Mouse (Mus musculus): ENCODE data around the gene Nr4a1. TPM values are rescaled to one million over a fixed set of nuclear protein-coding genes. Genes with fewer than 3 reads are reported as not detected.

Gene Nr4a1
- polyA plus RNA-seq, 1 experiment from 2014 or later: 2.9 TPM

DNA sequence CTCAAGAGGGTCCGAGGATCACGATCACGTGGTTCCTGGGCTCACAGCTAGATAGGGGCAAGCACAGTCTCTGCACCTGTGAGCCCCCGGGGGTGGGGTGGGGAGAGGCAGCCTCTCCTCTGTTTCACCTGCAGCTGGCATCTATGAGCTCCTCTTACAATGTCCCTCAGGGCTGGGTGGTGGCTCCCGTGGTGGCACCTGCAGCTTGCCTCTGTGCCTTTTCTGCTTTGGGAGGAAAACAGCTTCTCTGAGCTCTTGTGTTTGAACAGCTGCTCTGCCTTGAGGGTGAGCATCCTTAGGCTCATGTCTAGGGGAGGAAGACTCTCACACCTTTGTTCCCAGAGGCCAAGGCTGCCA lies 18.7 kb upstream of the Nr4a1 start:
- H3K27ac ChIP-seq: peak overlapping the region; percentile 19; the same call in 1 of the 2 replicates
- H3K27me3 ChIP-seq: peaks cover 30% of the 10 kb centered on the region; the same call in 1 of the 2 replicates
- 44% methylated on average over 5 of the region's 5 CpGs for WGBS

DNA sequence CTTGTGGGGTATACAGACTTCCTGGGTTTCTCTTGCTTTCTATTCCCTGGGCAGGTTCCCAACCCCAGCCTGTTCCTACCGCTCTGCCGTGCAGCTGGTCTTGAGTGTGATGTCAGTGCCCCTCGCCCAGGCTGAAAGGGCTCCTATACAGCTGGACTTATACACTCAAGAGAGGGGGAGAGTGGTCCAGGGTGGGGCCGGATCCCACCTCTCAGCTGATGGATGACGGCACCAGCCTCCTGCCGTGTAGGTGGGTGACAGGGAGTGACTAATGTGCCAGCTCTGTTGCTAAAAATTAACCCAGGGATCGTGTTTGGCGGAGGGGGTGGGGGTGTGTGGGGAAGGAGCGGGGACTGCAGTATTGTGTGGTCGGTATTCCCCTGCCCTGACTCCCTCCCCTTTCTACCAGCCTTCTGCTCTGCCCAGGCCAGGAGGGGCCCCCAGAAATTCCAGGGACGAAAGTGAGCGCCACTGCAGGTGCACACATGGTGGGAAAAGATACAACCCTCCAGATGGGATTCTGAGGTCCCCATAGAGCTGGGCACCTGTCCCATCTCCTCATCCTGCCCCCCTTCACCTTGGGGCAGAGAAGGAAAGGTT lies 18.2 kb upstream of the Nr4a1 start:
- H3K27ac ChIP-seq: no peak overlapping the region
- peaks cover 10% of the 10 kb centered on the region for H3K36me3 ChIP-seq (replicated peaks)
- H3K4me1 ChIP-seq: peaks cover 22% of the 10 kb centered on the region
- H3K27me3 ChIP-seq: peaks cover 30% of the 10 kb centered on the region; the same call in 1 of the 2 replicates
- 0 out of 2 replicates have a peak overlapping the region, but pooled peaks have one; percentile 17 for H3K9ac ChIP-seq
- H3K9me3 ChIP-seq: no peaks in the 10 kb centered on the region
- no peak for ATAC-seq (ENCODE audit: low FRiP score)
- H3K4me2 ChIP-seq: no peak overlapping the region
- 52% methylated on average over 12 of the region's 12 CpGs for WGBS
- H3K4me3 ChIP-seq (replicated peaks): no peak overlapping the region

More for the DNA sequence above, 18.7 kb upstream of the Nr4a1 start:
- peaks cover 15% of the 10 kb centered on the region for H3K36me3 ChIP-seq (replicated peaks)
- H3K9ac ChIP-seq: no peak overlapping the region
- no peak overlapping the region for H3K4me2 ChIP-seq
- no peaks in the 10 kb centered on the region for H3K9me3 ChIP-seq
- ATAC-seq (ENCODE audit: low FRiP score): no peak
- H3K4me1 ChIP-seq: peaks cover 21% of the 10 kb centered on the region
- H3K4me3 ChIP-seq (replicated peaks): no peak overlapping the region

DNA sequence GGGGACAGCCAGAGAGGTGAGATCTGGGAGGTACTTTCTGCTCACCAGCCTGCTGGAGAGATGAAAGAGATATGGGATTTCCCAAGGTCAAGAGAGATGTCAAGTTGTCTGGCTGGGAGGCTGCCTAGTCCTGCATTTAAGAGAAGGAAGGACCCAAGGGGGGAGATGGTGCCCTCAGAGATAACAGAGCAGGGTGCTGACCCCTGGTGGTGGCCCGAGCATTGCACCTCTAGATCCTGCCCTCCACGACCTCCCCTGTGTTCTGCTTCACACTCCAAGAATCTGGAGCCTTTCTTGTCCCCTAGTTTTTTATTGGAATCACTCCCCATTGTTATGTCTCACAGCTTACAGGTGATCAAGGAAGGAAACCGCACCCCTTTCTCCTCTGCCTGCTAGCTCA lies 17.2 kb upstream of the Nr4a1 start:
- Histone ChIP-seq H3K9me3 (no peaks in the 10 kb centered on the region), H3K4me1 (peaks cover 24% of the 10 kb centered on the region), H3K4me3 (replicated peaks) (no peak overlapping the region), H3K36me3 (replicated peaks) (no peaks in the 10 kb centered on the region; the same call in 1 of the 2 replicates), H3K9ac (no peak overlapping the region), H3K27ac (no peak overlapping the region), H3K27me3 (peaks cover 30% of the 10 kb centered on the region; the same call in 1 of the 2 replicates), H3K4me2 (no peak overlapping the region)
- 6% methylated on average over 3 of the region's 3 CpGs for WGBS
- no peak for ATAC-seq (ENCODE audit: low FRiP score)

DNA sequence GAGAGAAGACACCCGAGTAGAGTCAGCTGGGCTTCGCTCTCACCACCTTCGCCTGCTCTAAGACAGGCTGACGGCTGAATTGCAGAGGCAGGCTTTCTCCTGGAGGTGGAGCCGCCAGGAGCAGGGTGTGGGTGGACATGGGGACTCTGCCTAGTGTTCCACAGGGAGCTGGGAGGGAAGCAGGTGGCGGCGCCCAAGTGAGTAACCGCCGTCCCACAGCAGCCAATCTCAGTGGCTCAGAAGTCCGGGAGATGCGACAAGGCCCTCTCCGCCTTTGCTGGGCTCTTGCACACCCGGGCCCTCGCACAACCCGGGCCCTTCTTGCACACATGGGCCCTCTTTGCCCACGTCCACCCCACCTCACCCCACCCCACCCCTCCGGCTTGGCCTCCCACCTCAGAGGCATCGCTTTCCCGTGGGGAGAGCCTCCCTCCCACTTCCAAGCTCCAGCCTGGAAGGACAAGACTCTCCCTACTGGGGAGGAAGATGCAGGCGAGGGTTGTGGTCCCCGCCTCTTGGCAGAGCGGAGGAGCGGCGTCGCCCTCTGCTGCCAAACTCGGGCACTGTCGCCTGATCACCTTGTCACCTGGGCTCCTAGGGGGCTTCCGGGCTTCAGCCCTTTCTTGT lies 15.1 kb upstream of the Nr4a1 start:
- H3K4me3 ChIP-seq (replicated peaks): peak overlapping the region; percentile 32
- ATAC-seq (ENCODE audit: low FRiP score): peak; percentile 60
- H3K9me3 ChIP-seq: no peaks in the 10 kb centered on the region
- peak overlapping the region; percentile 45; the same call in 1 of the 2 replicates for H3K9ac ChIP-seq
- WGBS: 6% methylated on average over 28 of the region's 28 CpGs
- peaks cover 24% of the 10 kb centered on the region for H3K4me1 ChIP-seq
- H3K4me2 ChIP-seq: peak overlapping the region; percentile 60
- H3K36me3 ChIP-seq (replicated peaks): no peaks in the 10 kb centered on the region
- peaks cover 24% of the 10 kb centered on the region; the same call in 1 of the 2 replicates for H3K27me3 ChIP-seq
- H3K27ac ChIP-seq: no peak overlapping the region

DNA sequence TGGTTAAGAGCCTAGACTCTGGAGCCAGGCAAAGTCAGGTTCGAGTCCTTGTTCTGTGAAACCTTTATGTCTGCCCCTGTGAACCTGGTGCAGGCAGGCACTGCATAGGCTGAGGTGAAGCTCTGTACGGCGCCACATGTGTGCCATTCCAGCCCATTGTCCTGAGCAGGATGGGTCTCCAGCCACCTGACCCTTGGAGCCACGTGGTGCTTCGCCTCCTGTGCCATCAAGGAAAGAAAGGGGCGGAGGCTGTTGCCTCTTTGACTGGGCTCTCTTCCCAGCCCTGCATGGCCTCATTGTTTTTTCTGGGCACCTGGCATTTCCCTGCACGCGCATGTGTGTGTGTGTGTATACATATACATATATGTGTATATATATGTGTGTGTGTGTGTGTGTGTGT lies 14.2 kb upstream of the Nr4a1 start:
- Histone ChIP-seq H3K4me2 (no peak overlapping the region), H3K36me3 (replicated peaks) (no peaks in the 10 kb centered on the region), H3K4me1 (peaks cover 24% of the 10 kb centered on the region), H3K27me3 (peaks cover 24% of the 10 kb centered on the region; the same call in 1 of the 2 replicates), H3K27ac (no peak overlapping the region), H3K4me3 (replicated peaks) (no peak overlapping the region), H3K9ac (no peak overlapping the region), H3K9me3 (no peaks in the 10 kb centered on the region)
- WGBS: 61% methylated on average over 8 of the region's 8 CpGs
- ATAC-seq (ENCODE audit: low FRiP score): no peak

DNA sequence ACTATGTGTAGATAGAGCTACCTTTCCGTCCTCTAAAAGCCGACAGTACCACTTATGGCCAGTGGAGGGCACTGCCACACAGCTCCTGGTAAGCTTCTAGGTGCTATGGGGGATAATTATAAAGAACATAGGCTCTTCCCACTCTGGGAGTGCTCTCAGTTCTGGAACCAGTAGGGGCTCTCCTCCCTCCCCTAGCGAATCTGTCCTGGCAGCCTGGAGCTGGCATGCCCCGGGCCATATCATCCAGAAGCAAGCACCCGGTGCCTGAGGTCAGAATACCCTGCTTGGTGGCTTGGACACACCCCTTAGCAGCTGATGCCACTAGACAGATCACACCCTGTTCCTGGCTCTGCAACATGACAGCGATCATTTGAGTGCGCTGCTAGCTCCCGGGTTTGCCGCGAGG lies 13.3 kb upstream of the Nr4a1 start:
- ATAC-seq (ENCODE audit: low FRiP score): peak; percentile 45
- H3K36me3 ChIP-seq (replicated peaks): no peaks in the 10 kb centered on the region
- WGBS: 15% methylated on average over 10 of the region's 10 CpGs
- peak overlapping the region; percentile 10; the same call in 1 of the 2 replicates for H3K4me3 ChIP-seq (replicated peaks)
- no peak overlapping the region for H3K9ac ChIP-seq
- peaks cover 17% of the 10 kb centered on the region for H3K4me1 ChIP-seq
- peak overlapping the region; percentile 34; the same call in 1 of the 2 replicates for H3K4me2 ChIP-seq
- peaks cover 16% of the 10 kb centered on the region; the same call in 1 of the 2 replicates for H3K27me3 ChIP-seq
- H3K9me3 ChIP-seq: no peaks in the 10 kb centered on the region
- no peak overlapping the region for H3K27ac ChIP-seq

DNA sequence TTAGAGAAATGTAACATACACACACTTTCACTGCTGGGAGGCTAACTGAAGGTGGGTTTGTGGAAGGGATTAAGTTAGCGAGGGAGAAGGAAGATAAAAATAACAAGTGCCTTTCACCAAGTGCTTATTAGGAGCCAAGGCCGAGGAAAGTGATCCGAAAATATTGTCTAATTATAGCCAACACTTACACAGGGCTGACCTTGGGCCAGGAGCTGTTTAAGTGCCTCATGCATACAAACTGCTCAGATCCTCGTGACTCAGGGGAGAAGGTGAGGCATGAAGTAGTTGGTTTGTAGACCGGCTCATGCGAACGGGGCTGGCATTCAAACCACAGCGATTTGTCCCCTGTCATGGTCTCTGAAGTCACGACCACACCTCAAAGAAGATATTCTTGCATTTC lies 12.8 kb upstream of the Nr4a1 start:
- WGBS: 69% methylated on average over 9 of the region's 9 CpGs
- no peak overlapping the region for H3K4me2 ChIP-seq

DNA sequence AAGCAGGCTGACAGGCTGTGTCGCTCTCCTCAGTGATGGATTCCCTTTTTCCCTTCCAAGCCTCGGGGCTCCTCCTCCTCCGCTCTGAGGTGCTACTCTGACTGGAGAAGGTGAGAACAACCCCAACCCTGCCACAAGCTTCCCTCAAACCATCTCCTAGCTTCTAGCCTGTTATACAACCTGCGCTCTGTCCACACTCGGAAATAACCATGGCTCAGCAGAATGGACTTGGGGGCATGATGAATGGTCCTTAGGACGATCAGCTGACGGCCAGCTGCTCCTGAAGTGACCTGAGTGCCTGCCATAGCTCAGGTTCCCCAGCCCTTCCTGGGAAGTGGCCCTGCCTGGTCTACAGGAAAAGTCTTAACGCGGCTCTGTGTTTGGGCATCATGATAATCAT lies 12.2 kb upstream of the Nr4a1 start:
- Histone ChIP-seq H3K4me2 (no peak overlapping the region), H3K27ac (no peak overlapping the region), H3K36me3 (replicated peaks) (no peaks in the 10 kb centered on the region), H3K9me3 (no peaks in the 10 kb centered on the region), H3K4me3 (replicated peaks) (no peak overlapping the region), H3K9ac (no peak overlapping the region), H3K27me3 (peaks cover 12% of the 10 kb centered on the region; the same call in 1 of the 2 replicates), H3K4me1 (peaks cover 19% of the 10 kb centered on the region)
- WGBS: 83% methylated on average over 9 of the region's 9 CpGs
- ATAC-seq (ENCODE audit: low FRiP score): no peak

More for the DNA sequence above, 12.8 kb upstream of the Nr4a1 start:
- no peaks in the 10 kb centered on the region for H3K9me3 ChIP-seq
- H3K4me1 ChIP-seq: peaks cover 16% of the 10 kb centered on the region
- peaks cover 12% of the 10 kb centered on the region; the same call in 1 of the 2 replicates for H3K27me3 ChIP-seq
- H3K4me3 ChIP-seq (replicated peaks): no peak overlapping the region
- ATAC-seq (ENCODE audit: low FRiP score): no peak
- no peaks in the 10 kb centered on the region for H3K36me3 ChIP-seq (replicated peaks)
- H3K9ac ChIP-seq: no peak overlapping the region
- no peak overlapping the region for H3K27ac ChIP-seq

DNA sequence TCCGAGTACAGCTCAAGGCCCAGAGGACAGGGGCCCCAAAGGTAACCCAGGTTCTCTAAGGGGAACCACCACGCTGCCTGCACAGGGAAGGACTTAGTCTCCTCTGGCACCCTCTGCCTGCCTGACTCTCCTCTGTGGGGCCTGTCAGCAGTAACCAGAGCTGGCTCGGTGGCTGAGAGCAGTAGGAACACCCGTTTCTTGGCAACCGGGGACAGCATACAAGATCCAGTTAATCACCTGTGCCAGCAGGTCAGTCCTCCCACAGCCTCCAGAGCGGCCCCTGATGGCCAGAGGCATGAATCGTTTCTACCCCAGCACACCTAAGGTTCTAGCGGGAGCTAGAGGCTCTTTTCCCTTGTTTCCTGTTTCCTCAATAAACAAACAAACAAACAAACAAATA lies 11.4 kb upstream of the Nr4a1 start:
- H3K9me3 ChIP-seq: no peaks in the 10 kb centered on the region
- no peaks in the 10 kb centered on the region for H3K36me3 ChIP-seq (replicated peaks)
- peaks cover 22% of the 10 kb centered on the region for H3K4me1 ChIP-seq
- no peak overlapping the region for H3K27ac ChIP-seq
- ATAC-seq (ENCODE audit: low FRiP score): no peak
- peaks cover 12% of the 10 kb centered on the region; the same call in 1 of the 2 replicates for H3K27me3 ChIP-seq
- no peak overlapping the region for H3K4me2 ChIP-seq
- H3K9ac ChIP-seq: no peak overlapping the region
- WGBS: 14% methylated on average over 8 of the region's 8 CpGs
- H3K4me3 ChIP-seq (replicated peaks): no peak overlapping the region

DNA sequence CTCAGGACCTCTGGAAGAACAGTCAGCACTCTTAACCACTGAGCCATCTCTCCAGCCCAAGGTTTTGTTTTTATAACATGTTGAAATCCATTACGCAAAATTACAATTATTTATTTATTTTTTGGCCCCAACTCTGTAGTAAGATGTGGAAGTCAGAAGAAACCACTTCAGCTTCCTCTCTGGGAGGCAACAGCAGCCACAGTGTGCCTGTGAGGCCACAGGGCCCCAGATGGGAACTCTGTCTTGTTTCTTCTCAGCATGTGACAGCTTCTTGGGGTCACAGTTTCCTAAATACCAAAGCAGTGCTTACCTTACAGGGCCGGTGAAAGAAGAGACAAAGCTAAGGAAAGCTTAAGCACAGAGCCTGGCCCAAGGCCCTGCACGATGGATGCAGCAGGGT lies 10.1 kb upstream of the Nr4a1 start:
- no peaks in the 10 kb centered on the region for H3K9me3 ChIP-seq
- no peak overlapping the region for H3K27ac ChIP-seq
- no peak for ATAC-seq (ENCODE audit: low FRiP score)
- no peak overlapping the region for H3K9ac ChIP-seq
- whole genome bisulfite sequencing: 74% methylated on average over 3 of the region's 3 CpGs
- H3K4me2 ChIP-seq: no peak overlapping the region
- no peaks in the 10 kb centered on the region for H3K36me3 ChIP-seq (replicated peaks)
- peaks cover 16% of the 10 kb centered on the region for H3K4me1 ChIP-seq
- H3K27me3 ChIP-seq: peaks cover under 1% of the 10 kb centered on the region; the same call in 1 of the 2 replicates
- H3K4me3 ChIP-seq (replicated peaks): no peak overlapping the region

DNA sequence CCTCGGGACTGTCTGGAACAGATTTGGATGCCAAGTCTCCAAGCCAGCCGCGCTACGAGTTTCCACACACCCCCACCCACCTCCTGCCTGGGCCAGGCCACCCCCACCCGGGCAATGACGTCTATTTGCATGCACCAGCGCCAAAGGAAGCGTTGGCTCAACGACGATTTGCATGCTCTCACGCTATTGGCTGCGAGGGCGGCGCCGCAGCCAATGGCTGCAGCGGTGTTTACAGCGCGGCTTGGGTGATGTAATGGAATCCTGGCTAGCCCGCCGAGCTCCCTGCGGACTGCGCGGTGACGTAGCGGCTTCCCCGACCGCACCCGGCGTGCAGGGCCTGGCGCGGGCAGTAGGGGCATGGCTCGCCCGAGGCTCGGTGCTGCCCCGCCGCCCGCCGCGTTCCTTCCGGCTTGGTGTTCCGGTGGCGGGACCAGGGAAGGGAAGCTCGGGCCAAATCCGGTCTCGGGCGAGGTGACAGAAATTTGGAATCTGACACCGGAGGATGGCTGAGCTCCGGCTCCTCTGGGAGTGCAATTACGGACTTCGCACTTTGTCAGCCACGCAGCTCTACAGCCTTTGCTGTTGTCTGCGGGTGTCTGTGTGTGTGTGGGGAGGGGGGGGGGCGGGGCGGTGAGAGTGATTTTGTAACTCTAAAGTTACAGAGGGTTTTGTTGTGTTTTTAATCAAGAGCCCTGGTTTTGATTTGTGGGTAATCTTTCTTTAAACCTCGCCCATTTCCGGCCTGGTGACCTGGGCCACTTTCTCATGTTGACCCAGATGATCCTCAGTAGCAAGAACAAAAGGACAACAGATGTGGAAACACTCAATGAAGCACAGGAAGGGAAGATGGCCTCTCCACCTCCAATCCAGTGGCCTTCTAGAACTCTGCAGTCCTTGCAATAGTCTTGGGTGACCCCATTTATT lies 7.6 kb upstream of the Nr4a1 start:
- Histone ChIP-seq H3K9ac (peak overlapping the region; percentile 51), H3K4me2 (peak overlapping the region; percentile 71), H3K36me3 (replicated peaks) (no peaks in the 10 kb centered on the region), H3K27ac (peak overlapping the region; percentile 77), H3K4me1 (peaks cover 10% of the 10 kb centered on the region), H3K4me3 (replicated peaks) (peak overlapping the region; percentile 46), H3K9me3 (no peaks in the 10 kb centered on the region), H3K27me3 (no peaks in the 10 kb centered on the region)
- 3% methylated on average over 53 of the region's 56 CpGs for WGBS
- peak; percentile 99 for ATAC-seq (ENCODE audit: low FRiP score)

DNA sequence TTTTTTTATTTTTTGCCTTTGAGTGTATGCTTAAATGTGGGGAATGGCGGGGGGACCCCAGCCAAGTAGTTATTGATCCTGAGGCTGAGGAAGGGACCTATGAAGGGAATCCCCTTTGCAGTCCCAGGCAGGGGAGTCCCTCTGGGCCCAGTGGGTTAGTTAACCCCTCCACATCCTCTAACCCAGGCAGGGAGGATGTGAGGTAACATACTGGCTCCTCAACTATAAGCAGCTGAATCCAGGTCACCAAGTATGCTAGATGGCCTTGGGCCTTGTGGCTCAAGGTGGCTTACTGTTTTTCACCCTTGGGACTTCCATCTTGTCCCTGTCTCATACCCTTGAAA lies 6.9 kb upstream of the Nr4a1 start:
- H3K4me1 ChIP-seq: peaks cover 10% of the 10 kb centered on the region
- no peaks in the 10 kb centered on the region for H3K9me3 ChIP-seq
- H3K4me2 ChIP-seq: peak overlapping the region; percentile 71; the same call in 1 of the 2 replicates
- 0 out of 2 replicates have a peak, but pooled peaks cover 3% of the 10 kb centered on the region for H3K27me3 ChIP-seq
- 0 out of 2 replicates have a peak overlapping the region, but pooled peaks have one; percentile 77 for H3K27ac ChIP-seq
- WGBS: 93% methylated on average over 1 of the region's 1 CpGs
- H3K36me3 ChIP-seq (replicated peaks): no peaks in the 10 kb centered on the region
- H3K9ac ChIP-seq: 0 out of 2 replicates have a peak overlapping the region, but pooled peaks have one; percentile 51
- H3K4me3 ChIP-seq (replicated peaks): no peak overlapping the region
- ATAC-seq (ENCODE audit: low FRiP score): no peak
